Mouse (Mus musculus): Measurements from ENCODE around the gene Cps1.

- TF ChIP-seq POLR2A (IDR thresholded peaks at IDR 0.05; ENCODE audit: insufficient read depth, low read depth, low read length) (no peak), CTCF (IDR thresholded peaks at IDR 0.05) (no peak)
These were observed 100.8 kb downstream of the Cps1 start for GRCm38 (mm10) chr1:67223666-67224065.
